Mouse (Mus musculus) MEL (cell line): ENCODE results near the gene Ssxb6. TPM values are rescaled to one million over a fixed set of nuclear protein-coding genes. Genes with fewer than 3 reads are reported as not detected.
"Not testable (repeated sequence)": the region's sequence is repeated elsewhere in the genome, so short reads cannot be mapped to it uniquely, and the experiment has no call there.

Source experiments
- DNase-seq: peaks from one replicate; pipeline ENCODE4 v3.0.0; 2011; ENCODE audit warnings: low read depth, low spot score
- H3K27ac ChIP-seq: 2 replicates; pipeline ENCODE4 v1.5.1; 2012; ENCODE audit warnings: low read depth, mild to moderate bottlenecking, control low read depth, low read length, moderate library complexity; ENCODE audit not compliant: control insufficient read depth
- H3K27me3 ChIP-seq, 2 experiments: fragments of 150-350 bp in 1 of 2; sonication (generic) in 1 of 2; 2 replicates each; pipeline ENCODE4 v1.6.1; 2012; ENCODE audit warnings: low read length in 2 of 2, mild to moderate bottlenecking in 2 of 2, improper control_type of control experiment in 1 of 2, moderate library complexity in 1 of 2; ENCODE audit not compliant: insufficient read depth in 2 of 2, control insufficient read depth in 1 of 2
- H3K36me3 ChIP-seq, 2 experiments: 2 replicates each; pipeline ENCODE4 v1.6.1; 2012 to 2014; ENCODE audit warnings: low read length in 2 of 2, improper control_type of control experiment in 1 of 2, inconsistent platforms in 1 of 2, mild to moderate bottlenecking in 1 of 2; ENCODE audit not compliant: insufficient read depth in 2 of 2, control insufficient read depth in 1 of 2
- H3K4me1 ChIP-seq, 2 experiments: fragments of 150-350 bp in 1 of 2; sonication (generic) in 1 of 2; 2 replicates each; pipeline ENCODE4 v1.6.1; 2012; ENCODE audit warnings: low read length in 2 of 2, improper control_type of control experiment in 1 of 2, mild to moderate bottlenecking in 1 of 2; ENCODE audit not compliant: insufficient read depth in 2 of 2, control insufficient read depth in 1 of 2
- H3K4me3 ChIP-seq, 2 experiments: fragments of 150-350 bp in 1 of 2; sonication (generic) in 1 of 2; 2 replicates each; pipeline ENCODE4 v1.5.1; 2012; ENCODE audit warnings: low read depth in 2 of 2, low read length in 2 of 2, mild to moderate bottlenecking in 2 of 2, moderate library complexity in 2 of 2, control low read depth in 1 of 2, improper control_type of control experiment in 1 of 2; ENCODE audit not compliant: control insufficient read depth in 1 of 2, insufficient read depth in 1 of 2
- H3K79me2 ChIP-seq: 2 replicates; pipeline ENCODE4 v1.6.1; 2012; ENCODE audit warnings: mild to moderate bottlenecking, low read length, moderate library complexity; ENCODE audit not compliant: control insufficient read depth, poor library complexity, insufficient read depth
- H3K9ac ChIP-seq: 2 replicates; pipeline ENCODE4 v1.6.1; 2012; ENCODE audit warnings: low read depth, mild to moderate bottlenecking, control low read depth, low read length, moderate library complexity; ENCODE audit not compliant: control insufficient read depth, poor library complexity, severe bottlenecking
- H3K9me3 ChIP-seq: fragments of 150-350 bp; sonication (generic); replicated peaks from 2 replicates; pipeline ENCODE4 v1.6.1; 2012; ENCODE audit warnings: mild to moderate bottlenecking, low read length, improper control_type of control experiment, moderate library complexity; ENCODE audit not compliant: insufficient read depth
- BHLHE40 ChIP-seq: IDR thresholded peaks from 2 replicates; pipeline ENCODE4 v1.6.1; 2012; ENCODE audit warnings: low read depth, mild to moderate bottlenecking, inconsistent platforms, low read length, improper control_type of control experiment, borderline replicate concordance
- CHD1 ChIP-seq: IDR thresholded peaks from 2 replicates; pipeline ENCODE4 v1.6.1; 2012; ENCODE audit warnings: low read depth, mild to moderate bottlenecking, inconsistent platforms, low read length, improper control_type of control experiment
- CHD2 ChIP-seq: IDR thresholded peaks from 2 replicates; pipeline ENCODE4 v1.6.1; 2011; ENCODE audit warnings: low read length, improper control_type of control experiment
- EP300 ChIP-seq, 2 experiments: IDR thresholded peaks; 2 replicates each; pipeline ENCODE4 v1.6.1; 2011; ENCODE audit warnings: improper control_type of control experiment in 2 of 2, low read length in 2 of 2, low read depth in 1 of 2, mild to moderate bottlenecking in 1 of 2
- ETS1 ChIP-seq: IDR thresholded peaks from 2 replicates; pipeline ENCODE4 v1.6.1; 2012; ENCODE audit warnings: low read depth, mild to moderate bottlenecking, inconsistent platforms, low read length, improper control_type of control experiment, moderate library complexity
- GABPA ChIP-seq: IDR thresholded peaks from 2 replicates; pipeline ENCODE4 v1.6.1; 2012; ENCODE audit warnings: low read depth, mild to moderate bottlenecking, inconsistent platforms, low read length, improper control_type of control experiment, moderate library complexity
- GATA1 ChIP-seq: IDR thresholded peaks from 2 replicates; pipeline ENCODE4 v1.6.1; 2011; ENCODE audit warnings: low read depth, low read length, improper control_type of control experiment
- MAX ChIP-seq: IDR thresholded peaks from 2 replicates; pipeline ENCODE4 v1.6.1; 2011; ENCODE audit warnings: low read length, improper control_type of control experiment
- MAZ ChIP-seq: IDR thresholded peaks from 2 replicates; pipeline ENCODE4 v1.6.1; 2012; ENCODE audit warnings: low read depth, mild to moderate bottlenecking, inconsistent platforms, low read length, improper control_type of control experiment
- MEF2A ChIP-seq: IDR thresholded peaks from 2 replicates; pipeline ENCODE4 v1.6.1; 2014; ENCODE audit warnings: low read depth, mild to moderate bottlenecking, inconsistent platforms, low read length, improper control_type of control experiment; ENCODE audit not compliant: poor library complexity, insufficient replicate concordance, severe bottlenecking; ENCODE audit errors: extremely low read depth
- MYB ChIP-seq: IDR thresholded peaks from 2 replicates; pipeline ENCODE4 v1.6.1; 2011; ENCODE audit warnings: mild to moderate bottlenecking, low read depth, low read length, improper control_type of control experiment
- NELFE ChIP-seq: IDR thresholded peaks from 2 replicates; pipeline ENCODE4 v1.6.1; 2011; ENCODE audit warnings: low read depth, low read length, improper control_type of control experiment
- NRF1 ChIP-seq: IDR thresholded peaks from 2 replicates; pipeline ENCODE4 v1.6.1; 2014; ENCODE audit warnings: low read depth, mild to moderate bottlenecking, inconsistent platforms, low read length, improper control_type of control experiment, moderate library complexity; ENCODE audit not compliant: poor library complexity, insufficient read depth, severe bottlenecking
- POLR2AphosphoS2 ChIP-seq: IDR thresholded peaks from 2 replicates; pipeline ENCODE4 v1.6.1; 2011; ENCODE audit warnings: low read length, improper control_type of control experiment
- POLR2AphosphoS5 ChIP-seq: IDR thresholded peaks from 2 replicates; pipeline ENCODE4 v1.6.1; 2012; ENCODE audit warnings: low read depth, borderline replicate concordance, mild to moderate bottlenecking, inconsistent platforms, low read length, moderate library complexity, mixed read lengths
- SMC3 ChIP-seq: IDR thresholded peaks from 2 replicates; pipeline ENCODE4 v1.6.1; 2011; ENCODE audit warnings: low read depth, low read length, improper control_type of control experiment
- TBP ChIP-seq: IDR thresholded peaks from 2 replicates; pipeline ENCODE4 v1.8.0; 2011; ENCODE audit warnings: low read depth, low read length, improper control_type of control experiment
- UBTF ChIP-seq: IDR thresholded peaks from 2 replicates; pipeline ENCODE4 v1.6.1; 2012; ENCODE audit warnings: low read depth, mild to moderate bottlenecking, inconsistent platforms, low read length, improper control_type of control experiment, moderate library complexity, borderline replicate concordance; ENCODE audit not compliant: insufficient read depth
- USF2 ChIP-seq, 2 experiments: IDR thresholded peaks; 2 replicates each; pipeline ENCODE4 v1.6.1; 2011 to 2012; ENCODE audit warnings: improper control_type of control experiment in 2 of 2, low read length in 2 of 2, borderline replicate concordance in 1 of 2, inconsistent platforms in 1 of 2, low read depth in 1 of 2, mild to moderate bottlenecking in 1 of 2; ENCODE audit not compliant: insufficient read depth in 1 of 2
- ZNF384 ChIP-seq: IDR thresholded peaks from 2 replicates; pipeline ENCODE4 v1.6.1; 2012; ENCODE audit warnings: low read depth, mild to moderate bottlenecking, inconsistent platforms, low read length, improper control_type of control experiment
- polyA plus RNA-seq, 2 experiments: library from polyadenylated mRNA; stranded (reverse) in 1 of 2; unstranded in 1 of 2; fragments of >175 nt in 1 of 2; fragments of >200 nt in 1 of 2; gene quantifications; 2 replicates each; pipeline versions ENCODE4 v1.2.1 to v1.2.4; 2012; ENCODE audit warnings: low replicate concordance in 2 of 2, low read depth in 1 of 2; ENCODE audit not compliant: insufficient read length in 2 of 2, insufficient read depth in 1 of 2, missing spikeins in 1 of 2
- total RNA-seq: library from RNA; depleted of rRNA; stranded (reverse); fragments of 300-350 nt; gene quantifications from 2 replicates; pipeline ENCODE4 v1.2.3, GENCODE M21; 2012; rRNA removed

Gene Ssxb6
- total RNA-seq (not detected in 2 replicates), polyA plus RNA-seq (not detected)

- DNase-seq, H3K4me1 ChIP-seq, H3K4me3 ChIP-seq, H3K27ac ChIP-seq, H3K9me3 ChIP-seq, H3K27me3 ChIP-seq, H3K9ac ChIP-seq, H3K79me2 ChIP-seq, H3K36me3 ChIP-seq: not testable (repeated sequence)
Measured at GRCm38 (mm10) chrX:8548155-8548554, at the start of gene Ssxb6. Gene Ssxb6 (minus strand): TSS chrX:8548255.

- H3K9ac ChIP-seq, H3K4me3 ChIP-seq, H3K9me3 ChIP-seq, H3K4me1 ChIP-seq, H3K27ac ChIP-seq, DNase-seq, H3K79me2 ChIP-seq, H3K36me3 ChIP-seq, H3K27me3 ChIP-seq: not testable (repeated sequence)
Measured at GRCm38 (mm10) chrX:8591716-8592115, 43.7 kb upstream of the Ssxb6 start, which contains the start of gene Ssxb3. Gene Ssxb3 (minus strand): TSS chrX:8591816.

DNA sequence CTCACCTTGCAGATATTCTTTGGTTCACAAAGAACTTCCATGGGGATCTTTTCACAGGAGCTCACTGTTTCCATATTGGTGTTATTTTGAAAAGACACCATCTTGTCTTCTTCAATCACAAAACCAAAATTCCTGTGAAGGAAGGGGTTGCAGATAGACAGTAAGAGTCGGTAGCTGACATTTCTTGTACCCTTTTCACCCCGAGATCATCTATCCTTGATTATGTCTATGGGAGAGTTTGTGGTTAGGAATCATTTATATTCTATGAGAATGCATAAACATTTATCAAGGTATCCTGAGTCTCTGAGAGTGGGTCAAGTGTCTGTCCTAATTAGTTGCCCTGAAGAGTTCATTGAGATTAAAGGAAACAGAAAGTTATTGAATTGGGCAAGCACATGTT lies 23.2 kb downstream of the Ssxb6 start, which contains the start of gene Gm14459:
TSS of gene Gm14459 (minus strand) at position 101 of the 400 bp plus-strand sequence.
- Histone ChIP-seq H3K27me3 (no peaks in the 10 kb centered on the region), H3K9ac (no peak within 1 kb of the TSS), H3K9me3 (no peaks in the 10 kb centered on the region), H3K36me3 (no peaks in the 10 kb centered on the region), H3K79me2 (no peaks in the 10 kb centered on the region), H3K27ac (no peak within 1 kb of the TSS)
- TF ChIP-seq NRF1 (no peak), UBTF (no peak), ETS1 (no peak), ZNF384 (no peak), TBP (no peak), POLR2AphosphoS5 (no peak), GABPA (no peak), EP300 (IDR thresholded peaks at IDR 0.05; ENCODE audit: low read depth in 1 of 2, low read length in 2 of 2) (no peak), USF2 (IDR thresholded peaks at IDR 0.05; ENCODE audit: borderline replicate concordance in 1 of 2, insufficient read depth in 1 of 2, low read depth in 1 of 2, low read length in 2 of 2) (no peak), CHD1 (no peak), BHLHE40 (no peak), MYB (no peak), MEF2A (no peak), MAX (no peak), MAZ (no peak), SMC3 (no peak), CHD2 (no peak), GATA1 (no peak), NELFE (no peak), POLR2AphosphoS2 (no peak)
- TF ChIP-seq, all 39 proteins: peak for 0
- H3K4me3 ChIP-seq = no peak within 1 kb of the TSS
- DNase-seq = no peak
- no peaks in the 10 kb centered on the region for H3K4me1 ChIP-seq
